Mouse (Mus musculus): Measurements from ENCODE around the gene Sqstm1.

DNA sequence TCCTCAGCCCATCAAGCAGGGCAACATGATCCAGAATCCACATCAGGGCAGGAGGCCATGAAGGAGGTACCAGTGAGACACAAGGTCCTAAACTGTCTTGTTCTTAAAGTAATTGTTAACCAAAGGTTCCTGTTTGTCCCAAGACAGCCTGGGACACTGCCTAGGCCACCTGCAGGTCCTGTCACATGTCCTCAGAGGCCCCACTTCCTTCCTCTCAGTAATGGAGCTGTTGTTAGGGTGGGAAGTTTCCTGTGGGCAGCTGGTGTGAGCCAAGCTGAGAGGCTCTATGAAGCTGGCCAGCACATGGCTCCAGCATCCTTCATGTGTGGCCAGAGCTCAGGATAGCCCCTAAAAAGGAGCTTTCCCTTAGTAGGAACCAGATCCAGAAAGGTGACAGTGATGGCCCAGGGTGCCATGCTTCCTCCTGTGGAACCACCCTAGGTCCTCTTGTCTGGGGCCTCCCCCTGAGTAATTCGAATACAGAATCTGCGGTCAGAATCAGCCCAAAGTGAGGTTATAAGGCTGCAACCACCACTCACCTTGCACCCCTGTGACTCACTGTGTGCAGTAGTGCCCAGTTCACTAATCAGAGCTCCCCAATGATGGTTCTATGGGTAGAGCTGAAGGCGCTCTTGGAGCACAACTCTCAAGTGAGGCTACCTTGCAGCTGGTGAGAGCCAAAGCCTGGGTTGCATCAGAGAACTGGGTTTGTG is 48.1 kb downstream of the Sqstm1 start:
- TF ChIP-seq CTCF (IDR thresholded peaks at IDR 0.05; ENCODE audit: low read depth, low read length) (no peak), POLR2A (IDR thresholded peaks at IDR 0.05; ENCODE audit: extremely low read depth, insufficient read depth, low read length) (no peak)

Data from liver, adult 2 months (tissue).